ENCODE assay signal across 19 mouse cellular contexts in the genomic region with DNA sequence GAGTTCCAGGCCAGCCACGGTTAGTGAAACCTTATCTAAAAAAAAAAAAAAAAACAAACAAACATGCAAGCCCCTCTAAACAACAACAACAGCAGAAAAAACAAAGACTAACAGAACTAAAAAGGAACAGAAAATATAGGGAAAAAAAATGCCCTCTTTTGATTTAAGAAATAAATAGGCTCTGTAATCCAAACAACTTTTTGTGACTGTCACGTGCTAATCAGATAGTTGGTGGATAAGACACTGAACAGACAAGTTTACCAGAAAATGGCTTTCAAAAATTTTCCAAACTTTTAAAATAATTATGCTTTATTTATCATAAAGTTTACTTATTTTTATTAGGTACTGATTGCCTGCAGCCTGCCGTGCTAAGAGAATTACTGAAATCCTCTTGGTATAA. TPM values are rescaled to one million over a fixed set of nuclear protein-coding genes. Genes with fewer than 3 reads are reported as not detected.
DNase-seq lines count a peak whose midpoint lies in the region; TF ChIP-seq lines count a peak whose summit lies in the region.
"Had no signal": no experiment of that assay in that cellular context is flagged by ENCODE, and none has a peak within 500 bp of the region (broad histone marks: within the 10 kb centered on the region; RNA-seq: fewer than 3 reads in every experiment).

No protein-coding gene starts in this region.

- peak overlapping the region; percentile 83; the same call in 1 of the 2 replicates for H3K4me2 ChIP-seq in CH12.LX (ENCODE audit: insufficient read depth, low read depth, poor library complexity, severe bottlenecking)

- TF ChIP-seq RAD21 in CH12.LX (IDR thresholded peaks at IDR 0.05; ENCODE audit: low read depth, low read length) (no peak), MEL (IDR thresholded peaks at IDR 0.05; ENCODE audit: low read depth, low read length) (no peak)

- H3K36me3 ChIP-seq in spleen, adult 2 months (ENCODE audit: control insufficient read depth, insufficient read depth, low read length), result no peaks in the 10 kb centered on the region
- H3K36me3 ChIP-seq in CH12.LX (replicated peaks in 1 of 2; ENCODE audit: control insufficient read depth in 1 of 2, insufficient read depth in 1 of 2, low read length in 1 of 2), result no peaks in the 10 kb centered on the region
- H3K36me3 ChIP-seq in MEL (ENCODE audit: control insufficient read depth in 1 of 2, insufficient read depth in 2 of 2, low read length in 2 of 2), result peaks cover 0 to 12% of the 10 kb centered on the region in 2 experiments; a peak in 2 of 4 replicates
- H3K36me3 ChIP-seq: G1E had no signal

- dilution Hi-C loops in CH12.LX (cut with MboI; ENCODE audit: extremely low pct_ligation_motif_present, extremely low pct_unique_long_range_greater_than_20kb, low sequenced_read_pairs), result no loop called here

- peak; percentile 22 for DNase-seq in heart, adult 11 months
- no peak for DNase-seq in heart, adult 8-10 months (ENCODE audit: low spot score)
- no peak for DNase-seq in spleen, adult 2 months (ENCODE audit: low read depth in 1 of 2, low spot score in 2 of 2)
- no peak for DNase-seq in spleen, postnatal 36 days (ENCODE audit: low spot score in 2 of 2)
- no peak for DNase-seq in CH12.LX (ENCODE audit: extremely low read depth)
- DNase-seq in MEL (ENCODE audit: low read depth, low spot score), result no peak
- no peak for DNase-seq in thymus, postnatal 25 days
- DNase-seq in layer of hippocampus, postnatal 36 days, result no peak
- DNase-seq: adrenal gland, adult 2 months; adrenal gland, adult 8-10 months; adrenal gland, postnatal 10 days; adrenal gland, postnatal 14 days; adrenal gland, postnatal 25 days; adrenal gland, postnatal 36 days; cerebellum, adult 11 months; cerebellum, adult 11-12 months; cerebellum, adult 18-20 months; cerebellum, adult 2 months had no signal

- no peak overlapping the region for H3K4me3 ChIP-seq in spleen, adult 2 months (ENCODE audit: extremely low read depth, insufficient read depth, insufficient read length)
- H3K4me3 ChIP-seq in CH12.LX (replicated peaks in 1 of 3; ENCODE audit: low read depth in 2 of 3, low read length in 2 of 3, poor library complexity in 1 of 3), result no peak overlapping the region
- peak overlapping the region in 1 of 2 experiments; percentile 21; a peak in 1 of 4 replicates for H3K4me3 ChIP-seq in MEL (ENCODE audit: control insufficient read depth in 1 of 2, insufficient read depth in 1 of 2, low read depth in 2 of 2, low read length in 2 of 2)

- no peaks in the 10 kb centered on the region for H3K9me3 ChIP-seq in CH12.LX (replicated peaks; ENCODE audit: low read length)
- H3K9me3 ChIP-seq in MEL (replicated peaks; ENCODE audit: insufficient read depth, low read length), result no peaks in the 10 kb centered on the region
- H3K9me3 ChIP-seq: G1E had no signal

- in situ Hi-C loops in CH12.LX (cut with MboI; ENCODE audit: low pct_ligation_motif_present, low pct_unique_long_range_greater_than_20kb, low sequenced_read_pairs), result no loop called here

- peak overlapping the region; percentile 40; the same call in 1 of the 2 replicates for H3K27ac ChIP-seq in spleen, adult 2 months (ENCODE audit: insufficient read depth, low read length)
- H3K27ac ChIP-seq in CH12.LX (ENCODE audit: insufficient read depth, low read depth), result no peak overlapping the region
- H3K27ac ChIP-seq in MEL (ENCODE audit: control insufficient read depth, low read depth, low read length), result peak overlapping the region; percentile 43

- WGBS in spleen, adult 2 months, result 69% methylated on average over 3 of the region's 3 CpGs

- no peak for TF ChIP-seq EP300 in CH12.LX (IDR thresholded peaks at IDR 0.05; ENCODE audit: low read length)
- no peak for TF ChIP-seq EP300 in MEL (IDR thresholded peaks at IDR 0.05; ENCODE audit: low read depth in 1 of 2, low read length in 2 of 2)

- H3K9ac ChIP-seq in CH12.LX (ENCODE audit: insufficient read depth, low read depth), result peak overlapping the region; percentile 51
- H3K9ac ChIP-seq in MEL (ENCODE audit: control insufficient read depth, low read depth, low read length, poor library complexity, severe bottlenecking), result no peak overlapping the region

- peaks cover 9% of the 10 kb centered on the region for H3K4me1 ChIP-seq in spleen, adult 2 months (ENCODE audit: control insufficient read depth, insufficient read depth, insufficient read length)
- H3K4me1 ChIP-seq in CH12.LX (ENCODE audit: control insufficient read depth in 1 of 2, insufficient read depth in 2 of 2) (peaks cover 10 to 35% of the 10 kb centered on the region in 2 experiments), MEL (ENCODE audit: control insufficient read depth in 1 of 2, insufficient read depth in 2 of 2, low read length in 2 of 2) (peaks cover 5% of the 10 kb centered on the region in 2 experiments)

- H3K27me3 ChIP-seq in spleen, adult 2 months (ENCODE audit: control insufficient read depth, insufficient read depth, low read length), result no peaks in the 10 kb centered on the region
- H3K27me3 ChIP-seq in CH12.LX (replicated peaks) (no peaks in the 10 kb centered on the region), MEL (ENCODE audit: control insufficient read depth in 1 of 2, insufficient read depth in 2 of 2, low read length in 2 of 2) (no peaks in the 10 kb centered on the region)

- no peak for TF ChIP-seq CTCF in spleen, adult 2 months (IDR thresholded peaks at IDR 0.05; ENCODE audit: extremely low read depth, insufficient read depth, insufficient read length, insufficient replicate concordance)
- no peak for TF ChIP-seq CTCF in CH12.LX (conservative IDR thresholded peaks at IDR 0.05 in 1 of 2, IDR thresholded peaks at IDR 0.05 in 1 of 2; ENCODE audit: low read depth in 2 of 2, low read length in 2 of 2)
- TF ChIP-seq CTCF in MEL (IDR thresholded peaks at IDR 0.05 in 2 of 3, conservative IDR thresholded peaks at IDR 0.05 in 1 of 3; ENCODE audit: control insufficient read depth in 1 of 3, insufficient read depth in 1 of 3, low read depth in 2 of 3, low read length in 3 of 3, poor library complexity in 1 of 3, severe bottlenecking in 1 of 3), result no peak

- H3K79me2 ChIP-seq in CH12.LX (replicated peaks; ENCODE audit: control insufficient read depth, extremely low read depth, insufficient read depth, poor library complexity, severe bottlenecking) (no peaks in the 10 kb centered on the region), MEL (ENCODE audit: control insufficient read depth, insufficient read depth, low read length, poor library complexity) (no peaks in the 10 kb centered on the region)

- TF ChIP-seq POLR2A in spleen, adult 2 months (IDR thresholded peaks at IDR 0.05; ENCODE audit: low read depth, low read length), result no peak
- no peak for TF ChIP-seq POLR2A in CH12.LX (IDR thresholded peaks at IDR 0.05; ENCODE audit: low read depth, low read length)
- no peak for TF ChIP-seq POLR2A in MEL (IDR thresholded peaks at IDR 0.05; ENCODE audit: control insufficient read depth in 1 of 2, insufficient read depth in 1 of 2, low read depth in 1 of 2, low read length in 2 of 2, poor library complexity in 1 of 2)

TF ChIP-seq in CH12.LX, 34 proteins besides CTCF, POLR2A, EP300 and RAD21:
- TF ChIP-seq POLR2AphosphoS2 (IDR thresholded peaks at IDR 0.05; ENCODE audit: low read depth, low read length) (no peak), ZNF384 (IDR thresholded peaks at IDR 0.05; ENCODE audit: low read depth, low read length) (peak; percentile 65)

TF ChIP-seq in MEL, 35 proteins besides CTCF, POLR2A, EP300 and RAD21 (continues in another document):
- TF ChIP-seq BHLHE40 (IDR thresholded peaks at IDR 0.05; ENCODE audit: borderline replicate concordance, low read depth, low read length) (peak; percentile 75; the same call in 1 of the 2 replicates), E2F4 (IDR thresholded peaks at IDR 0.05; ENCODE audit: borderline replicate concordance, low read depth, low read length) (no peak), MYB (IDR thresholded peaks at IDR 0.05; ENCODE audit: low read depth, low read length) (no peak), MXI1 (IDR thresholded peaks at IDR 0.05; ENCODE audit: low read depth, low read length) (peak; percentile 3; the same call in 1 of the 2 replicates), MAZ (IDR thresholded peaks at IDR 0.05; ENCODE audit: low read depth, low read length) (no peak), ZMIZ1 (IDR thresholded peaks at IDR 0.05; ENCODE audit: low read depth, low read length) (no peak), MAFK (IDR thresholded peaks at IDR 0.05; ENCODE audit: borderline replicate concordance, low read depth, low read length) (no peak), ZNF384 (IDR thresholded peaks at IDR 0.05; ENCODE audit: low read depth, low read length) (peak; percentile 1; the same call in 1 of the 2 replicates), USF2 (IDR thresholded peaks at IDR 0.05; ENCODE audit: borderline replicate concordance in 1 of 2, insufficient read depth in 1 of 2, low read depth in 1 of 2, low read length in 2 of 2) (no peak), MYC (IDR thresholded peaks at IDR 0.05; ENCODE audit: low read depth, low read length) (no peak), JUND (IDR thresholded peaks at IDR 0.05; ENCODE audit: low read depth, low read length) (0 out of 2 replicates have a peak, but pooled peaks have one; percentile 2), MAX (IDR thresholded peaks at IDR 0.05; ENCODE audit: low read length) (no peak), UBTF (IDR thresholded peaks at IDR 0.05; ENCODE audit: borderline replicate concordance, insufficient read depth, low read depth, low read length) (no peak), KAT2A (conservative IDR thresholded peaks at IDR 0.05; ENCODE audit: low read depth, low read length) (no peak), MEF2A (IDR thresholded peaks at IDR 0.05; ENCODE audit: extremely low read depth, insufficient replicate concordance, low read depth, low read length, poor library complexity, severe bottlenecking) (no peak), ETS1 (IDR thresholded peaks at IDR 0.05; ENCODE audit: low read depth, low read length) (no peak), USF1 (IDR thresholded peaks at IDR 0.05; ENCODE audit: low read depth, low read length) (peak; percentile 61), HCFC1 (IDR thresholded peaks at IDR 0.05; ENCODE audit: low read depth, low read length) (no peak), TBP (IDR thresholded peaks at IDR 0.05; ENCODE audit: low read depth, low read length) (no peak), CHD1 (IDR thresholded peaks at IDR 0.05; ENCODE audit: low read depth, low read length) (no peak), SMC3 (IDR thresholded peaks at IDR 0.05; ENCODE audit: low read depth, low read length) (no peak)

RNA-seq across cellular contexts. Expression of a gene that starts 13.5 kb away (rescaled TPM):
- total RNA-seq in heart, adult 8-10 months (2022), result 10 to 100 TPM; 24.2 to 31.0 (median 28.2) TPM
- polyA plus RNA-seq in spleen, adult 2 months (2012; rRNA removed), result 9.0 and 9.1 TPM in 2 replicates
- 22.1 and 22.6 TPM in 2 replicates for total RNA-seq in CH12.LX (2012; rRNA removed)
- total RNA-seq in CH12.LX (2014; rRNA removed), result 11.3 and 12.3 TPM in 2 replicates
- polyA plus RNA-seq in CH12.LX (2012; ENCODE audit: insufficient read length, low read depth), result 10.8 and 13.8 TPM in 2 replicates
- total RNA-seq in MEL (2012; rRNA removed), result 10.9 and 14.8 TPM in 2 replicates
- 10 to 100 TPM in 1 of 2 experiments, not detected in 1; 17.9 TPM for polyA plus RNA-seq in MEL (2012; ENCODE audit: insufficient read depth in 1 of 2, insufficient read length in 2 of 2, low read depth in 1 of 2, low replicate concordance in 2 of 2, missing spikeins in 1 of 2)
- 10 to 100 TPM; 25.7 to 29.9 TPM for total RNA-seq in layer of hippocampus, postnatal 36 days (2021)
